Mouse (Mus musculus) forebrain, embryonic 13.5 days (tissue): ENCODE data around the gene Zdhhc23. TPM values are rescaled to one million over a fixed set of nuclear protein-coding genes. Genes with fewer than 3 reads are reported as not detected.

Experiments used
- ATAC-seq: fragments of 200-750 bp; cut with Nextera tagmentation; 2 replicates; pipeline ENCODE4 v1.8.0; 2017
- H3K27ac ChIP-seq: fragments of 300-500 bp; sonication (generic); 2 replicates; pipeline ENCODE4 v1.5.1; 2015; ENCODE audit warnings: inconsistent platforms, mild to moderate bottlenecking, moderate library complexity
- H3K27me3 ChIP-seq: fragments of 300-500 bp; sonication (generic); 2 replicates; pipeline ENCODE4 v1.6.1; 2015; ENCODE audit warnings: mild to moderate bottlenecking, inconsistent platforms
- H3K36me3 ChIP-seq: fragments of 300-500 bp; sonication (generic); 2 replicates; pipeline ENCODE4 v1.6.1; 2015; ENCODE audit warnings: mild to moderate bottlenecking, inconsistent platforms; ENCODE audit not compliant: poor library complexity, severe bottlenecking
- H3K4me1 ChIP-seq: fragments of 300-500 bp; sonication (generic); 2 replicates; pipeline ENCODE4 v1.6.1; 2015; ENCODE audit warnings: inconsistent platforms
- H3K4me2 ChIP-seq: fragments of 300-500 bp; sonication (generic); 2 replicates; pipeline ENCODE4 v1.6.1; 2015; ENCODE audit warnings: inconsistent platforms, mild to moderate bottlenecking, moderate library complexity
- H3K4me3 ChIP-seq: fragments of 300-500 bp; sonication (generic); 2 replicates; pipeline ENCODE4 v1.5.1; 2015; ENCODE audit warnings: mild to moderate bottlenecking, inconsistent platforms
- H3K9ac ChIP-seq: fragments of 300-500 bp; sonication (generic); 2 replicates; pipeline ENCODE4 v1.6.1; 2015; ENCODE audit warnings: mild to moderate bottlenecking, inconsistent platforms
- H3K9me3 ChIP-seq: fragments of 300-500 bp; sonication (generic); replicated peaks from 2 replicates; pipeline ENCODE4 v1.6.1; 2016; ENCODE audit warnings: inconsistent platforms
- WGBS: fragments of 180-500 bp; shearing (Covaris S2); methylation state at CpG from one replicate; pipeline ENCODE4 v1.1.7; 2015; 5-methylcytosine and 5-hydroxymethylcytosine counted together
- polyA plus RNA-seq: library from polyadenylated mRNA; unstranded; fragments of >200 nt; fragmentation: Nextera tagmentation; extraction: Ambion mirVana; gene quantifications from 2 replicates; pipeline ENCODE4 v1.2.1, GENCODE M21; 2015

Gene Zdhhc23
- polyA plus RNA-seq = 0.76 and 1.2 TPM in 2 replicates

- H3K4me1 ChIP-seq = peaks cover 4% of the 10 kb centered on the region; the same call in 1 of the 2 replicates
- peaks cover 17% of the 10 kb centered on the region for H3K27me3 ChIP-seq
- peak; percentile 78 for ATAC-seq
- no peaks in the 10 kb centered on the region for H3K36me3 ChIP-seq
- H3K27ac ChIP-seq = no peak within 1 kb of the TSS
- H3K9me3 ChIP-seq = no peaks in the 10 kb centered on the region
- under 1% methylated on average over 89 of the region's 103 CpGs for WGBS
- peak within 1 kb of the TSS; percentile 100 for H3K4me2 ChIP-seq
- peak within 1 kb of the TSS; percentile 75 for H3K9ac ChIP-seq
- peak within 1 kb of the TSS; percentile 71 for H3K4me3 ChIP-seq
Measured at GRCm38 (mm10) chr16:43979328-43980109, at the start of gene Zdhhc23. TSS of gene Zdhhc23 (minus strand) at chr16:43979791.

- H3K27ac ChIP-seq = no peak overlapping the region
- no peak for ATAC-seq
- no peaks in the 10 kb centered on the region for H3K27me3 ChIP-seq
- H3K9me3 ChIP-seq = no peaks in the 10 kb centered on the region
- 66% methylated on average over 2 of the region's 2 CpGs for WGBS
- no peak overlapping the region for H3K4me2 ChIP-seq
- H3K4me3 ChIP-seq = no peak overlapping the region
- no peaks in the 10 kb centered on the region for H3K4me1 ChIP-seq
- no peaks in the 10 kb centered on the region for H3K36me3 ChIP-seq
- no peak overlapping the region for H3K9ac ChIP-seq
Measured at GRCm38 (mm10) chr16:44029273-44029672, 49.7 kb upstream of the Zdhhc23 start.

GRCm38 (mm10) chr16:44026822-44027221, 47.2 kb upstream of the Zdhhc23 start:
- no peak overlapping the region for H3K4me3 ChIP-seq
- no peak overlapping the region for H3K27ac ChIP-seq
- H3K4me1 ChIP-seq = no peaks in the 10 kb centered on the region
- 86% methylated on average over 9 of the region's 9 CpGs for WGBS
- no peak overlapping the region for H3K9ac ChIP-seq
- H3K4me2 ChIP-seq = no peak overlapping the region
- H3K9me3 ChIP-seq = no peaks in the 10 kb centered on the region
- no peak for ATAC-seq
- H3K36me3 ChIP-seq = no peaks in the 10 kb centered on the region
- no peaks in the 10 kb centered on the region for H3K27me3 ChIP-seq

- Histone ChIP-seq H3K4me2 (no peak overlapping the region), H3K9me3 (no peaks in the 10 kb centered on the region), H3K9ac (no peak overlapping the region), H3K27ac (no peak overlapping the region), H3K4me3 (no peak overlapping the region), H3K36me3 (no peaks in the 10 kb centered on the region), H3K4me1 (no peaks in the 10 kb centered on the region), H3K27me3 (no peaks in the 10 kb centered on the region)
- ATAC-seq = no peak
- 69% methylated on average over 6 of the region's 6 CpGs for WGBS
Measured at GRCm38 (mm10) chr16:44026210-44026609, 46.6 kb upstream of the Zdhhc23 start.

GRCm38 (mm10) chr16:44018986-44019548, 39.5 kb upstream of the Zdhhc23 start:
- no peak overlapping the region for H3K4me3 ChIP-seq
- no peak for ATAC-seq
- no peak overlapping the region for H3K4me2 ChIP-seq
- H3K4me1 ChIP-seq = no peaks in the 10 kb centered on the region
- H3K27me3 ChIP-seq = no peaks in the 10 kb centered on the region
- 78% methylated on average over 2 of the region's 2 CpGs for WGBS
- no peaks in the 10 kb centered on the region for H3K9me3 ChIP-seq
- no peaks in the 10 kb centered on the region for H3K36me3 ChIP-seq
- H3K27ac ChIP-seq = no peak overlapping the region
- H3K9ac ChIP-seq = no peak overlapping the region

GRCm38 (mm10) chr16:44018372-44018771, 38.8 kb upstream of the Zdhhc23 start:
- Histone ChIP-seq H3K4me1 (no peaks in the 10 kb centered on the region), H3K27ac (no peak overlapping the region), H3K4me2 (no peak overlapping the region), H3K27me3 (no peaks in the 10 kb centered on the region), H3K9ac (no peak overlapping the region), H3K9me3 (no peaks in the 10 kb centered on the region), H3K4me3 (no peak overlapping the region), H3K36me3 (no peaks in the 10 kb centered on the region)
- no peak for ATAC-seq
- WGBS = 63% methylated on average over 7 of the region's 7 CpGs

GRCm38 (mm10) chr16:44017707-44018106, 38.1 kb upstream of the Zdhhc23 start:
- H3K4me3 ChIP-seq = no peak overlapping the region
- H3K9ac ChIP-seq = no peak overlapping the region
- H3K27me3 ChIP-seq = no peaks in the 10 kb centered on the region
- H3K4me2 ChIP-seq = no peak overlapping the region
- ATAC-seq = no peak
- no peaks in the 10 kb centered on the region for H3K36me3 ChIP-seq
- no peak overlapping the region for H3K27ac ChIP-seq
- H3K9me3 ChIP-seq = no peaks in the 10 kb centered on the region
- H3K4me1 ChIP-seq = no peaks in the 10 kb centered on the region
- WGBS = 85% methylated on average over 4 of the region's 4 CpGs

GRCm38 (mm10) chr16:44016164-44016563, 36.6 kb upstream of the Zdhhc23 start:
- no peak overlapping the region for H3K27ac ChIP-seq

GRCm38 (mm10) chr16:44015416-44016158, 36.0 kb upstream of the Zdhhc23 start:
- no peak for ATAC-seq

More at GRCm38 (mm10) chr16:44016164-44016563, 36.6 kb upstream of the Zdhhc23 start:
- Histone ChIP-seq H3K9ac (no peak overlapping the region), H3K27me3 (no peaks in the 10 kb centered on the region), H3K36me3 (no peaks in the 10 kb centered on the region), H3K9me3 (no peaks in the 10 kb centered on the region), H3K4me3 (no peak overlapping the region), H3K4me1 (no peaks in the 10 kb centered on the region), H3K4me2 (0 out of 2 replicates have a peak overlapping the region, but pooled peaks have one; percentile 12)
- ATAC-seq = no peak
- WGBS = 27% methylated on average over 11 of the region's 11 CpGs

GRCm38 (mm10) chr16:44011010-44011409, 31.4 kb upstream of the Zdhhc23 start:
- 63% methylated on average over 5 of the region's 5 CpGs for WGBS
- no peak overlapping the region for H3K9ac ChIP-seq
- no peaks in the 10 kb centered on the region for H3K27me3 ChIP-seq
- no peaks in the 10 kb centered on the region for H3K9me3 ChIP-seq
- no peak for ATAC-seq
- no peak overlapping the region for H3K4me3 ChIP-seq
- no peak overlapping the region for H3K4me2 ChIP-seq
- H3K4me1 ChIP-seq = no peaks in the 10 kb centered on the region
- no peak overlapping the region for H3K27ac ChIP-seq
- no peaks in the 10 kb centered on the region for H3K36me3 ChIP-seq

More at GRCm38 (mm10) chr16:44015416-44016158, 36.0 kb upstream of the Zdhhc23 start:
- H3K4me2 ChIP-seq = no peak overlapping the region
- H3K9me3 ChIP-seq = no peaks in the 10 kb centered on the region
- H3K4me3 ChIP-seq = no peak overlapping the region
- H3K9ac ChIP-seq = no peak overlapping the region
- no peaks in the 10 kb centered on the region for H3K36me3 ChIP-seq
- H3K27ac ChIP-seq = no peak overlapping the region
- H3K4me1 ChIP-seq = no peaks in the 10 kb centered on the region
- 69% methylated on average over 16 of the region's 16 CpGs for WGBS
- no peaks in the 10 kb centered on the region for H3K27me3 ChIP-seq

GRCm38 (mm10) chr16:44002086-44002485, 22.5 kb upstream of the Zdhhc23 start:
- 69% methylated on average over 5 of the region's 5 CpGs for WGBS

GRCm38 (mm10) chr16:43999541-43999940, 19.9 kb upstream of the Zdhhc23 start:
- Histone ChIP-seq H3K4me3 (no peak overlapping the region), H3K9me3 (no peaks in the 10 kb centered on the region), H3K27me3 (no peaks in the 10 kb centered on the region), H3K9ac (no peak overlapping the region), H3K4me2 (no peak overlapping the region), H3K27ac (no peak overlapping the region), H3K36me3 (no peaks in the 10 kb centered on the region), H3K4me1 (no peaks in the 10 kb centered on the region)
- no peak for ATAC-seq
- WGBS = 81% methylated on average over 5 of the region's 5 CpGs

More at GRCm38 (mm10) chr16:44002086-44002485, 22.5 kb upstream of the Zdhhc23 start:
- Histone ChIP-seq H3K27ac (no peak overlapping the region), H3K36me3 (no peaks in the 10 kb centered on the region), H3K27me3 (no peaks in the 10 kb centered on the region), H3K4me2 (no peak overlapping the region), H3K4me1 (no peaks in the 10 kb centered on the region), H3K9ac (no peak overlapping the region), H3K4me3 (no peak overlapping the region), H3K9me3 (no peaks in the 10 kb centered on the region)
- ATAC-seq = no peak
